Comparison of ENCODE assay signal across 8 mouse cellular contexts in the genomic region with DNA sequence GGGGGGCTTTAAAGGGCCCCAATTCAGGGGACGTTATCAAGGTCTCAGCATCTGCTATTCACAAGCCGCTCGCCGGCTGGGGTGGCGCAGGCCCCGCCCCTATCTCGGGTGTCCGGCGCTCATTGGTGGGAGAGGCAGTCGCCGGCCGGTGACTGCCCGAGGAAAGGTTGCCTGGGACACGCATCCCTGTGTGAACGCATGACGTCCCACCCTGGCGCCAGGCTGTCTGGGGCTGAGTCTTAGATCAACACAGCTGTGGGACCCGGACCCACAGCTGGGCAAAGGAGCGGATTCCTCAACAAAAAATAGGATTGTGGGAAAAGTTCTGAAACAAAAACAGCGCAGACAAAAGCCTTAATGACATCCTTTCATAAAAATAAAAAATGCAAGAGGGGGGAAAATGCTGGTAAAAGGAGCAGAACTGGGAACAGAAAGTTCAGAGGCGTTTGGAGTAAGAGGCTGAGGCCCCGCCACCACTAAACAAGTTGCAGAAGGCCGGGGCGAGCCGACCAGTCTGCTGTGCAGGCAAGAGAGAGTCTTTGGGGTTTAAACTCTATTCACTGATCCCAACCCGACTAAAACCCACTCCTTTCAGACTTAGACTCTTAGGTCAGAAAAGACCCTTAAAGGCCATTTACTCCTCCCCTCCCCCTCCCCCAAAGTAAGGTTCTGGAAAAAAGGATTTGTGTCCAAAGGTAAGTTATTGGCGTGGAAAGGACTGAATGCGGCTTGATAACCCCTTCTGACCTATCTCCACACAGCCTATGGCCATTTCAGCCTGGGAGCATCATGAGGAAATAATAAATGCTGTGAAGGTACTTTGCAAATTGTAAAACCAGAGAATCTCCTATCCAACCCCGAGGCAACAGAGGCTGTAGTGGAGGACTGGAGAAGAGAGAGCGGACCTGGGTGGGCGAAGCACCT. TPM values are rescaled to one million over a fixed set of nuclear protein-coding genes. Genes with fewer than 3 reads are reported as not detected.
DNase-seq lines count a peak whose midpoint lies in the region; ATAC-seq and TF ChIP-seq lines count a peak whose summit lies in the region.

No protein-coding gene starts in this region.

- H3K27ac ChIP-seq in hindbrain, embryonic 15.5 days (replicated peaks): peak overlapping the region; percentile 86
- peak overlapping the region; percentile 83 for H3K27ac ChIP-seq in left cerebral cortex, adult 2 months

- POLR2A ChIA-PET in Patski (lab: Charles Lee): interaction anchor here (1.1 kb wide), 1 partner anchor 26 kb away, joined by 3 read pairs; no protein-coding TSS in a partner anchor

- no peak for DNase-seq in Patski (ENCODE audit: low read depth, low spot score)
- peak; percentile 70 to 86 for DNase-seq in cerebellum, postnatal 25 days
- DNase-seq in frontal cortex, postnatal 36 days (ENCODE audit: low spot score in 2 of 2): peak; percentile 69 to 75
- DNase-seq in left cerebral cortex, adult 2 months (ENCODE audit: extremely low spot score in 1 of 2, low spot score in 2 of 2): peak; percentile 75
- peak; percentile 74 for DNase-seq in right cerebral cortex, postnatal 25 days

- H3K27me3 ChIP-seq in Patski: no peaks in the 10 kb centered on the region
- peaks cover 9% of the 10 kb centered on the region; the same call in 1 of the 2 replicates for H3K27me3 ChIP-seq in hindbrain, embryonic 15.5 days
- H3K27me3 ChIP-seq in megakaryocyte, embryonic 14.5 days (replicated peaks): peaks cover 99% of the 10 kb centered on the region

- in situ Hi-C loops in Patski (cut with MboI; ENCODE audit: low pct_unique_long_range_greater_than_20kb): loop anchor here (5.0 kb wide), 2 partner anchors 33 to 68 kb away; no protein-coding TSS in a partner anchor

- intact Hi-C loops in left cerebral cortex, adult 2 months (cut with DNase I): loop anchor here (5.0 kb wide), 1 partner anchor 38 kb away; no protein-coding TSS in a partner anchor

- TF ChIP-seq CTCF in Patski (IDR thresholded peaks at IDR 0.05): no peak
- TF ChIP-seq CTCF in left cerebral cortex, adult 2 months (IDR thresholded peaks at IDR 0.05): peak; percentile 36

- peak overlapping the region; percentile 35 for H3K4me3 ChIP-seq in hindbrain, embryonic 15.5 days
- H3K4me3 ChIP-seq in left cerebral cortex, adult 2 months: peak overlapping the region; percentile 21; the same call in 1 of the 2 replicates
- peak overlapping the region; percentile 85 for H3K4me3 ChIP-seq in megakaryocyte, embryonic 14.5 days (replicated peaks)

- no peaks in the 10 kb centered on the region for H3K9me3 ChIP-seq in hindbrain, embryonic 15.5 days
- peaks cover 5% of the 10 kb centered on the region; the same call in 1 of the 2 replicates for H3K9me3 ChIP-seq in megakaryocyte, embryonic 14.5 days

- ATAC-seq in Patski: peak; percentile 52
- ATAC-seq in hindbrain, embryonic 15.5 days (ENCODE audit: low FRiP score, low read depth): peak; percentile 81
- ATAC-seq in activated CD4-positive, CD25-positive, alpha-beta regulatory T cell, adult 4 months: no peak

- 7% methylated on average over 31 of the region's 31 CpGs for WGBS in hindbrain, embryonic 15.5 days

- H3K4me2 ChIP-seq in hindbrain, embryonic 15.5 days: peak overlapping the region; percentile 61

- H3K4me1 ChIP-seq in hindbrain, embryonic 15.5 days (replicated peaks): peaks cover 58% of the 10 kb centered on the region
- H3K4me1 ChIP-seq in megakaryocyte, embryonic 14.5 days: peaks cover 28% of the 10 kb centered on the region

- CTCF ChIA-PET in Patski (lab: Charles Lee): interaction anchor here (1.3 to 2.2 kb wide), 2 partner anchors 17 to 27 kb away, joined by 5 to 6 read pairs; no protein-coding TSS in a partner anchor

- H3K9ac ChIP-seq in hindbrain, embryonic 15.5 days: peak overlapping the region; percentile 43

- no peaks in the 10 kb centered on the region for H3K36me3 ChIP-seq in hindbrain, embryonic 15.5 days
- H3K36me3 ChIP-seq in megakaryocyte, embryonic 14.5 days (replicated peaks; ENCODE audit: low read length): no peaks in the 10 kb centered on the region

RNA-seq across cellular contexts. Expression of a gene that starts 2.7 kb away (rescaled TPM):
- 175 TPM for polyA plus RNA-seq in Patski (2021)
- polyA plus RNA-seq in hindbrain, embryonic 15.5 days (2015; fragmentation: Nextera tagmentation; extraction: Ambion mirVana): 208 TPM in 2 replicates
- total RNA-seq in left cerebral cortex, adult 2 months (2021): 10 to 100 TPM; 26.8 to 36.1 TPM
- polyA plus RNA-seq in megakaryocyte, embryonic 14.5 days (2012; ENCODE audit: insufficient read depth, low replicate concordance): 13.8 TPM in 1 of 2 replicates, not detected in the other
- polyA plus RNA-seq in activated CD4-positive, CD25-positive, alpha-beta regulatory T cell, adult 4 months (2017; shearing (Covaris generic)): 100 to 1,000 TPM; 281 to 355 TPM

RNA-seq across cellular contexts. Expression of a gene that starts 31.6 kb away (rescaled TPM):
- 1.1 TPM for polyA plus RNA-seq in Patski (2021)
- 2.8 and 3.6 TPM in 2 replicates for polyA plus RNA-seq in hindbrain, embryonic 15.5 days (2015; fragmentation: Nextera tagmentation; extraction: Ambion mirVana)
- 1 to 10 TPM in 1 of 2 experiments, under 1 TPM in 1; 0.36 to 1.3 TPM for total RNA-seq in left cerebral cortex, adult 2 months (2021)
- 10.5 and 25.7 TPM in 2 replicates for polyA plus RNA-seq in megakaryocyte, embryonic 14.5 days (2012; ENCODE audit: insufficient read depth, low replicate concordance)
- polyA plus RNA-seq in activated CD4-positive, CD25-positive, alpha-beta regulatory T cell, adult 4 months (2017; shearing (Covaris generic)): 10 to 100 TPM; 22.0 to 34.6 TPM

Comparison
In these comparisons a context has a peak if more than half of its experiments do, and no peak if none do; other contexts are left out.
1. H3K4me3 ChIP-seq: peak in every context shown above with its lines; median percentile 85 in megakaryocyte, embryonic 14.5 days; 35 in hindbrain, embryonic 15.5 days; 21 in left cerebral cortex, adult 2 months.
2. RNA of a gene that starts 2.7 kb away (polyA plus RNA-seq): 281 to 355 TPM in activated CD4-positive, CD25-positive, alpha-beta regulatory T cell, adult 4 months, 208 TPM in hindbrain, embryonic 15.5 days and 175 TPM in Patski (single experiment); 13.8 TPM in megakaryocyte, embryonic 14.5 days; every median in the first group is over 10 times any median in the second.